Mouse (Mus musculus) thymus, adult 2 months (tissue): ENCODE data around the gene Zfpm1.

Source experiments
- CTCF ChIP-seq: fragments of 200-500 bp; IDR thresholded peaks from 2 replicates; pipeline ENCODE4 v1.5.1; 2012; ENCODE audit warnings: mild to moderate bottlenecking, control low read depth, low read length, moderate library complexity, borderline replicate concordance; ENCODE audit not compliant: control insufficient read depth, poor library complexity, insufficient read depth; ENCODE audit errors: extremely low read depth
- POLR2A ChIP-seq: fragments of 200-500 bp; IDR thresholded peaks from 2 replicates; pipeline ENCODE4 v1.6.1; 2012; ENCODE audit warnings: mild to moderate bottlenecking, low read length, control low read depth, moderate library complexity; ENCODE audit not compliant: control insufficient read depth, poor library complexity, insufficient read depth; ENCODE audit errors: extremely low read depth

DNA sequence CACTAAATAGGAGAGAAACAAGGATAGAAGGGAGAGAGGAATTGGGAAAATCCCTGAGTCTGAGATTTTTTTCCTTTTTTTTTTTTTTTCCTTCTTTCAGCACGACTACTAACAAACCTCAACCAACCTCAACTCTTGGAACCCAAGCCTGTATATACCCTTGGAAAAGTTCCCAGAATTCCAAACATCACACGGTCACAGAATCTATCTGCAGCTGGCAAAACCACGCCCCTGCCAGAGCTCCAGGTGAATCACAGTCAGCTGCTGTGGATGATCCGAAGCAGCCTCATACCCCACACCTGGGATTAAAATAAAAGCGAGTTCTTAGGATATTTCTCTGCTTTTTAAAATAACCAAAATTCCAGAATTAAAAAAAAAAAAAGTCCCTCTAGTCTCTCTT is 60.4 kb downstream of the Zfpm1 start:
- no peak for TF ChIP-seq CTCF
- TF ChIP-seq POLR2A, result no peak
